Mouse (Mus musculus): ENCODE measurements around the gene Mtcl1. TPM values are rescaled to one million over a fixed set of nuclear protein-coding genes. Genes with fewer than 3 reads are reported as not detected.

Gene Mtcl1
- total and polyA plus RNA-seq, 3 experiments, result not detected

DNA sequence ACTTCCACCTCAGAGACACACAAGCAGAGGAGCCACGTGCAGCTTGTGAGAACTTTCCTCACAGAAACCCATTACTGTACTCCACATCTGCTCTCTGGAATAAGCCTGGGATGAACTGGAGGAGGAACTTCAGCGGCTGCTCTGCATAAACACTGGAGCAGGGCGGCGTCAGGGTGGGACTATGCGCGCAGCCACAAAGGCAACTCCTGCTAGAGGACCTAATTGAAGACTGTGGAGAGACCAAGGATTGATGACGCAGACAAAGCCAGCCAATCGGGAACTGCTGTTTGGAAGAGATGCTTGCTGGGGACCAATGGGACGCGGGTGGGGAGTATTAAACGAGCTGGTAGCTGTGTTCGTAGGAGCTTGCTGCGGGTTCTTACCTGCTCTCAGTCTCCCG lies 127.6 kb downstream of the Mtcl1 start:
- no peaks in the 10 kb centered on the region for H3K79me2 ChIP-seq (replicated peaks; ENCODE audit: control insufficient read depth, extremely low read depth, insufficient read depth, poor library complexity, severe bottlenecking)
- H3K27ac ChIP-seq (ENCODE audit: insufficient read depth, low read depth), result no peak overlapping the region
- TF ChIP-seq ELF1 (IDR thresholded peaks at IDR 0.05; ENCODE audit: low read depth, low read length), result no peak
- no peak for TF ChIP-seq MAX (IDR thresholded peaks at IDR 0.05; ENCODE audit: low read length)
- TF ChIP-seq KAT2A (IDR thresholded peaks at IDR 0.05; ENCODE audit: insufficient replicate concordance, low read length), result no peak
- TF ChIP-seq MYC (IDR thresholded peaks at IDR 0.05; ENCODE audit: low read depth, low read length), result no peak
- TF ChIP-seq ETS1 (conservative IDR thresholded peaks at IDR 0.05; ENCODE audit: low read depth, low read length), result no peak
- no peak for TF ChIP-seq ZNF384 (IDR thresholded peaks at IDR 0.05; ENCODE audit: low read depth, low read length)
- no peaks in the 10 kb centered on the region for H3K4me1 ChIP-seq (ENCODE audit: control insufficient read depth in 1 of 2, insufficient read depth in 2 of 2)
- dilution Hi-C loops (cut with MboI; ENCODE audit: extremely low pct_ligation_motif_present, extremely low pct_unique_long_range_greater_than_20kb, low sequenced_read_pairs) (no loop called here), in situ Hi-C loops (cut with MboI; ENCODE audit: low pct_ligation_motif_present, low pct_unique_long_range_greater_than_20kb, low sequenced_read_pairs) (no loop called here)
- peaks cover 56% of the 10 kb centered on the region for H3K9me3 ChIP-seq (replicated peaks; ENCODE audit: low read length)
- H3K4me3 ChIP-seq (replicated peaks in 1 of 3; ENCODE audit: low read depth in 2 of 3, low read length in 2 of 3, poor library complexity in 1 of 3), result no peak overlapping the region
- H3K27me3 ChIP-seq (replicated peaks), result no peaks in the 10 kb centered on the region
- no peaks in the 10 kb centered on the region for H3K36me3 ChIP-seq (replicated peaks in 1 of 2; ENCODE audit: control insufficient read depth in 1 of 2, insufficient read depth in 1 of 2, low read length in 1 of 2)
- DNase-seq (ENCODE audit: extremely low read depth), result no peak
- H3K4me2 ChIP-seq (ENCODE audit: insufficient read depth, low read depth, poor library complexity, severe bottlenecking), result no peak overlapping the region
- no peak overlapping the region for H3K9ac ChIP-seq (ENCODE audit: insufficient read depth, low read depth)

DNA sequence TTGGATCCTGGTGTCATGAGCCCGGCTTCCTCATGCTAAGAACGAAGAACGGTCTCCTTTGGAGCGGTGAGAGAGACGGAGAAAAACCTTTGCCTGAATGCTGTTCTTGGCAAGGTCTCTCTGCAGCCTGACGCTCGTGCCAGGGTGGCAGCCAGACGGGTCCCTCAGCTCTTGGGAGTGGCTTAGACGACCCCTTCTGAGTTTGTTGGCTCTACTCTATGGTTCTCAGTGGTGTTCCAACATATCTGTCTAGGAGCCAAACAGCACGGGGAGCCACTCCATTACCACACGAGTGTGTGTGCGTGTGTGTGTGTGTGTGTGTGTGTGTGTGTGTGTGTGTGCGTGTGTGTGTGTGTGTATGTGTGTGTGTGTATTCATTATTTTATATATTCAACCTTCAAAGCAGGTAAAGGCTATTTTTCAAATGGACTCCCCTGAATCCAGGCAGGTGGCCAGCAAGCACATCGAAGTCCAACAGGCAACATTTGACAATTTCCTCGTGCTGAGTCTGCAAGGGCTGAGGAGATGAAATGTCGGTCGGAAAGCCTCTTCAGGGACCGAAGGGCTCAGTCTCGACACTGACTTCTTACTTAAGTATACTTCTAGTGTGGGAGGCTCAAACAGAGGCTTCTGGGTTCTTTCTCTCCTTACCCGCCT lies 128.7 kb downstream of the Mtcl1 start:
- H3K9ac ChIP-seq (ENCODE audit: insufficient read depth, low read depth), result no peak overlapping the region
- TF ChIP-seq POLR2A (IDR thresholded peaks at IDR 0.05; ENCODE audit: low read depth, low read length) (no peak), GABPA (IDR thresholded peaks at IDR 0.05; ENCODE audit: insufficient replicate concordance, low read depth, low read length) (no peak), TBP (conservative IDR thresholded peaks at IDR 0.05; ENCODE audit: low read depth, low read length) (no peak), RCOR1 (conservative IDR thresholded peaks at IDR 0.05; ENCODE audit: low read depth, low read length) (no peak), JUND (conservative IDR thresholded peaks at IDR 0.05; ENCODE audit: low read depth, low read length) (no peak), ZNF384 (IDR thresholded peaks at IDR 0.05; ENCODE audit: low read depth, low read length) (no peak), MAX (IDR thresholded peaks at IDR 0.05; ENCODE audit: low read length) (no peak), PAX5 (IDR thresholded peaks at IDR 0.05; ENCODE audit: low read length) (no peak), KAT2A (IDR thresholded peaks at IDR 0.05; ENCODE audit: insufficient replicate concordance, low read length) (no peak)
- H3K4me2 ChIP-seq (ENCODE audit: insufficient read depth, low read depth, poor library complexity, severe bottlenecking), result no peak overlapping the region
- no peaks in the 10 kb centered on the region for H3K4me1 ChIP-seq (ENCODE audit: control insufficient read depth in 1 of 2, insufficient read depth in 2 of 2)
- in situ Hi-C loops (cut with MboI; ENCODE audit: low pct_ligation_motif_present, low pct_unique_long_range_greater_than_20kb, low sequenced_read_pairs) (no loop called here), dilution Hi-C loops (cut with MboI; ENCODE audit: extremely low pct_ligation_motif_present, extremely low pct_unique_long_range_greater_than_20kb, low sequenced_read_pairs) (no loop called here)
- H3K27ac ChIP-seq (ENCODE audit: insufficient read depth, low read depth), result no peak overlapping the region
- no peak overlapping the region for H3K4me3 ChIP-seq (replicated peaks in 1 of 3; ENCODE audit: low read depth in 2 of 3, low read length in 2 of 3, poor library complexity in 1 of 3)
- DNase-seq (ENCODE audit: extremely low read depth), result no peak
- H3K79me2 ChIP-seq (replicated peaks; ENCODE audit: control insufficient read depth, extremely low read depth, insufficient read depth, poor library complexity, severe bottlenecking), result no peaks in the 10 kb centered on the region
- H3K27me3 ChIP-seq (replicated peaks), result no peaks in the 10 kb centered on the region
- H3K36me3 ChIP-seq (replicated peaks in 1 of 2; ENCODE audit: control insufficient read depth in 1 of 2, insufficient read depth in 1 of 2, low read length in 1 of 2), result no peaks in the 10 kb centered on the region
- peaks cover 47% of the 10 kb centered on the region for H3K9me3 ChIP-seq (replicated peaks; ENCODE audit: low read length)

DNA sequence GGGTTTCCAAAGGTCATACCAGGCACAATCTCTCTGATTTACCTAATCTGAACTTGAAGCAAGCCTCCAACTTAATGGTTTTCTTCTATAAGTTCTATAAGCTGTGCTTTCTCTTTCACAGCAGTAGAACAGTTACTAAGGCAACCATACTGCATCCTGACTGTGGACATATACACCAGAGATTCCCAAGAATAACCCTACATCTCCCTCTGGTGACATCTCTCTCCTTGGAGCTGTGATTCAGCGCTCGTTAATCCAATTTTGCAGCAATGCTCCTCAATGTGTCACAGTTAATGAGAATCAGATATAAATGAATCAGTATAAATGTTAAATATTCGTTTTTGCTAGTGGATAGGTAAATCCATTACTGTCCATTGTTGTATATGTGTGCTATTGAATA lies 131.5 kb downstream of the Mtcl1 start:
- dilution Hi-C loops (cut with MboI; ENCODE audit: extremely low pct_ligation_motif_present, extremely low pct_unique_long_range_greater_than_20kb, low sequenced_read_pairs), result no loop called here
- TF ChIP-seq CHD2 (IDR thresholded peaks at IDR 0.05; ENCODE audit: low read length) (no peak), JUN (IDR thresholded peaks at IDR 0.05; ENCODE audit: insufficient read depth, low read depth, low read length) (no peak), ELF1 (IDR thresholded peaks at IDR 0.05; ENCODE audit: low read depth, low read length) (no peak), PAX5 (IDR thresholded peaks at IDR 0.05; ENCODE audit: low read length) (no peak), POLR2A (IDR thresholded peaks at IDR 0.05; ENCODE audit: low read depth, low read length) (no peak), NELFE (IDR thresholded peaks at IDR 0.05; ENCODE audit: low read depth, low read length) (no peak), TBP (conservative IDR thresholded peaks at IDR 0.05; ENCODE audit: low read depth, low read length) (no peak), USF2 (conservative IDR thresholded peaks at IDR 0.05; ENCODE audit: low read depth, low read length) (no peak), MYC (IDR thresholded peaks at IDR 0.05; ENCODE audit: low read depth, low read length) (no peak), IRF4 (IDR thresholded peaks at IDR 0.05; ENCODE audit: low read depth, low read length) (no peak), MAFK (IDR thresholded peaks at IDR 0.05; ENCODE audit: insufficient replicate concordance, low read length) (no peak), HCFC1 (IDR thresholded peaks at IDR 0.05; ENCODE audit: low read depth, low read length) (no peak)
- Histone ChIP-seq H3K4me2 (ENCODE audit: insufficient read depth, low read depth, poor library complexity, severe bottlenecking) (no peak overlapping the region), H3K9ac (ENCODE audit: insufficient read depth, low read depth) (no peak overlapping the region), H3K4me3 (replicated peaks in 1 of 3; ENCODE audit: low read depth in 2 of 3, low read length in 2 of 3, poor library complexity in 1 of 3) (no peak overlapping the region), H3K27ac (ENCODE audit: insufficient read depth, low read depth) (no peak overlapping the region), H3K4me1 (ENCODE audit: control insufficient read depth in 1 of 2, insufficient read depth in 2 of 2) (no peaks in the 10 kb centered on the region), H3K79me2 (replicated peaks; ENCODE audit: control insufficient read depth, extremely low read depth, insufficient read depth, poor library complexity, severe bottlenecking) (no peaks in the 10 kb centered on the region), H3K9me3 (replicated peaks; ENCODE audit: low read length) (peaks cover 41% of the 10 kb centered on the region), H3K27me3 (replicated peaks) (no peaks in the 10 kb centered on the region), H3K36me3 (replicated peaks in 1 of 2; ENCODE audit: control insufficient read depth in 1 of 2, insufficient read depth in 1 of 2, low read length in 1 of 2) (no peaks in the 10 kb centered on the region)
- DNase-seq (ENCODE audit: extremely low read depth), result no peak
- in situ Hi-C loops (cut with MboI; ENCODE audit: low pct_ligation_motif_present, low pct_unique_long_range_greater_than_20kb, low sequenced_read_pairs), result no loop called here

Data from CH12.LX (cell line).